In genomic region chr7:118620243-118620906, GRCm38 (mm10) we compare ENCODE assay signal across 21 mouse cellular contexts. TPM values are rescaled to one million over a fixed set of nuclear protein-coding genes. Genes with fewer than 3 reads are reported as not detected.
"Had no signal": no experiment of that assay in that cellular context is flagged by ENCODE, and none has a peak within 500 bp of the region (broad histone marks: within the 10 kb centered on the region; RNA-seq: fewer than 3 reads in every experiment).

No protein-coding gene starts in this region.

- H3K4me1 ChIP-seq: limb, embryonic 12.5 days; limb, embryonic 15.5 days had no signal

- H3K4me2 ChIP-seq: limb, embryonic 12.5 days; limb, embryonic 15.5 days; liver, embryonic 11.5 days; lung, embryonic 14.5 days; midbrain, embryonic 11.5 days had no signal

- H3K27me3 ChIP-seq: limb, embryonic 12.5 days; limb, embryonic 15.5 days had no signal

- ATAC-seq: inflammation-experienced regulatory T-cells, adult 6 months; liver, postnatal 0 days; lung, postnatal 0 days had no signal

- H3K9me3 ChIP-seq: limb, embryonic 12.5 days; limb, embryonic 15.5 days had no signal

- H3K9ac ChIP-seq: limb, embryonic 12.5 days; limb, embryonic 15.5 days; liver, embryonic 14.5 days; liver, postnatal 0 days; lung, embryonic 14.5 days had no signal

- H3K27ac ChIP-seq: limb, embryonic 12.5 days; limb, embryonic 15.5 days; liver, embryonic 14.5 days had no signal

- H3K36me3 ChIP-seq: limb, embryonic 12.5 days; limb, embryonic 15.5 days had no signal

- H3K4me3 ChIP-seq: limb, embryonic 12.5 days; limb, embryonic 15.5 days had no signal

- DNase-seq: kidney, adult 2 months; kidney, postnatal 10 days; kidney, postnatal 36 days; left cerebral cortex, postnatal 4 days; liver, postnatal 0 days; lung, embryonic 14.5 days; lung, postnatal 36 days; midbrain, embryonic 14.5 days; thymus, adult 2 months; thymus, postnatal 14 days had no signal

RNA-seq across cellular contexts. Expression of gene Tmc5, which starts 23.3 kb away (rescaled TPM):
- total RNA-seq: megakaryocyte progenitor cell, adult 5-6 weeks; megakaryocyte-erythroid progenitor cell, adult 5-6 weeks had no signal
- polyA plus RNA-seq: inflammation-experienced regulatory T-cells, adult 6 months; kidney, embryonic 14.5 days; limb, embryonic 12.5 days; liver, embryonic 11.5 days; liver, embryonic 14.5 days; spleen, adult 2 months had no signal

RNA-seq across cellular contexts. Expression of gene Tmc7, which starts 35.8 kb away (rescaled TPM):
- total RNA-seq: megakaryocyte-erythroid progenitor cell, adult 5-6 weeks had no signal
- polyA plus RNA-seq: inflammation-experienced regulatory T-cells, adult 6 months had no signal
